Mouse (Mus musculus) G1E (cell line): Measurements from ENCODE around the gene Cir1.

Experiments used
- CTCF ChIP-seq: IDR thresholded peaks from 2 replicates; pipeline ENCODE4 v1.5.1; 2012; ENCODE audit warnings: low read depth, low read length, inconsistent platforms, mixed read lengths
- POLR2AphosphoS5 ChIP-seq: IDR thresholded peaks from 2 replicates; pipeline ENCODE4 v1.6.1; 2012; ENCODE audit warnings: low read depth, low read length, inconsistent platforms; ENCODE audit not compliant: insufficient replicate concordance

- no peak for TF ChIP-seq CTCF
- TF ChIP-seq POLR2AphosphoS5 = no peak
These were observed 25.9 kb upstream of the Cir1 start for GRCm38 (mm10) chr2:73338415-73338814.
